Mouse (Mus musculus): Measurements from ENCODE around the gene Mr1. TPM values are rescaled to one million over a fixed set of nuclear protein-coding genes. Genes with fewer than 3 reads are reported as not detected.

The Mr1 gene
- total RNA-seq, 2 experiments from 2014 or later, result 0.34 to 1.3 TPM

DNA sequence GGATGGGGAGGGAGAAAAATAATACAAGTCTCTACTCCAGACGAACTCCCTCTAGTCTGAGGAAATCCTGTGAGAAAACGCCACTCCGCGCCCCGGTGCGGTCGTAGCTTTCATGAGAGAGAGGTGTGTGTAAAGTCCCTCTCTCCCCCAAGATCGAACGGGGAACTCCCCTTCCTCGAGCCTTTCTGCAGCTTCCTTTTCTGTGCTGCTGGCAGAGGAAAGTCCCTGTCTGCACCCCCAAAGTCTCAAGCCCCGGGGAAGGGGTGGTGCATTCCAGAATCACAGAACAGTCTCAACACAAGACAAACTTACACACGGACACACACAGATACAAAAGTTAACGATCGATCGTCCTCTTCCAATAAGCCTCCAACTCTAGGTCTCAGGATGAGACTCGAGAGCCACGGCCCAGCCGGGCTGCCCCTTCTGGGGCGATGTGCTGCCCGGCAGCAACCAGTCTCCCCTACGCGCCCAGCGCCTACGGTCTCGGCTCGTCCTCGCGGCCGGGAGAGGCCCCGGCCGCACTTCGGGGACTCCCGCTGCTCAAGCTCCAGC lies 48.6 kb downstream of the Mr1 start:
- ATAC-seq (replicated peaks; ENCODE audit: low FRiP score, poor library complexity, severe bottlenecking), result peak; percentile 30

- ATAC-seq (replicated peaks; ENCODE audit: low FRiP score, poor library complexity, severe bottlenecking), result peak; percentile 68
Observed at GRCm38 (mm10) chr1:155097354-155097753, 49.3 kb downstream of the Mr1 start.

- ATAC-seq (replicated peaks; ENCODE audit: low FRiP score, poor library complexity, severe bottlenecking), result no peak
Observed at GRCm38 (mm10) chr1:155096620-155097261, 49.9 kb downstream of the Mr1 start.

DNA sequence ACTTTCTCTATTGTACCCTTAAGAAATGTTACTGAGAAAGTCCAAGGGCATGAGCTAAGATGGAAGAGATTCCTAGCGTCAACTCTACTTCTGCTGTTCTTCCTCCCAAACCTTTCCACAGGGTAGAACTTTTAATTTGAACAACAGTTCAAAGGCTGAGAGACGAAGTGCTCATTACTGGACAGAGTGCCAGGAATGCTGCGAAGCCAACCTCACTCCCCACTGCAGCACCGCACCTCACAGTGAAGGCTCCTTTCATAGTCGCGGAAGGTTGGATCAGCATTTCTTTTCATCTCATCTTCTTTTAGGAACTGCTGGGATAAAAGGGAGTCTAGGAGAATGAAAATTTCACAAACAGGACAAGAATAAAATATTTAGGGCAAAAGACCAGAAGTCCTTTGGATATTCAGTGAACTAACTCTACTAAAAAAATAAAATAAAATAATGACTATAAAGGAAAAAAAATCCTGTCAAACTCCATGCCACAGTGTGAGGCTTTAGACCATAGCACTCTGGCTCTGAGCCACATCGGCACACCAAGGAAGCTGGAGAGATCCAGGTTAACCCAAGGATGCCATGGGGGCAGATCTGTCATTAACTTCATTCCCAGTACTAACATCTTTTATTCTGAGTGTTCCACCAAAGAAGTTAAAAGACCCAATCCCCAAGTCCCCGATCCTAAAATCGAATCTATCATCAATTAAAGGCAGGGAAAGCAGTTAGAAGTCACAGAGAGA lies 52.5 kb downstream of the Mr1 start:
- no peak for ATAC-seq (replicated peaks; ENCODE audit: low FRiP score, poor library complexity, severe bottlenecking)

GRCm38 (mm10) chr1:155093145-155093791 lies 53.3 kb downstream of the Mr1 start:
- no peak for ATAC-seq (replicated peaks; ENCODE audit: low FRiP score, poor library complexity, severe bottlenecking)

GRCm38 (mm10) chr1:155091842-155092800 lies 54.5 kb downstream of the Mr1 start:
- no peak for ATAC-seq (replicated peaks; ENCODE audit: low FRiP score, poor library complexity, severe bottlenecking)

GRCm38 (mm10) chr1:155091374-155091841 lies 55.2 kb downstream of the Mr1 start:
- ATAC-seq (replicated peaks; ENCODE audit: low FRiP score, poor library complexity, severe bottlenecking), result no peak

DNA sequence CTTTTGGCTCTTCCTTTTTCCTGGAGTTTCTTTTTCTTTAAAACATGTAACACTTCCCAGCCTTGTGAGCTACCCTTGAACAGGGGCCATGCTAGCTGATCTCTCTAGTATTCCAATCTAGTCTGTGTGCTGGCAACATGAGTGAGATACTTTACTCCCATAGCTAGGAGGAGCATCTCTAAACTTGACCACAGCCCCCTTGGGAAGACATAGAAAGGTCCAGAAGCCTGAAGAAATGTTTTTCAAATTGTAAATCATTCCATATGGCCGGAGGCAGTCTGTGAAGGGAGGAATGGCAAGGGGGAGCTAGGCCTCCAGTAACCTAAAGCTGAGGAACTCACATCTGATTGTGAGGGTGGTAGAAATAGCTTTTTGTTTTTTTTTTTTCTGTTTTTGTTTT lies 55.9 kb downstream of the Mr1 start:
- no peak for ATAC-seq (replicated peaks; ENCODE audit: low FRiP score, poor library complexity, severe bottlenecking)

- no peak for ATAC-seq (replicated peaks; ENCODE audit: low FRiP score, poor library complexity, severe bottlenecking)
Observed at GRCm38 (mm10) chr1:155090327-155090726, 56.3 kb downstream of the Mr1 start.

DNA sequence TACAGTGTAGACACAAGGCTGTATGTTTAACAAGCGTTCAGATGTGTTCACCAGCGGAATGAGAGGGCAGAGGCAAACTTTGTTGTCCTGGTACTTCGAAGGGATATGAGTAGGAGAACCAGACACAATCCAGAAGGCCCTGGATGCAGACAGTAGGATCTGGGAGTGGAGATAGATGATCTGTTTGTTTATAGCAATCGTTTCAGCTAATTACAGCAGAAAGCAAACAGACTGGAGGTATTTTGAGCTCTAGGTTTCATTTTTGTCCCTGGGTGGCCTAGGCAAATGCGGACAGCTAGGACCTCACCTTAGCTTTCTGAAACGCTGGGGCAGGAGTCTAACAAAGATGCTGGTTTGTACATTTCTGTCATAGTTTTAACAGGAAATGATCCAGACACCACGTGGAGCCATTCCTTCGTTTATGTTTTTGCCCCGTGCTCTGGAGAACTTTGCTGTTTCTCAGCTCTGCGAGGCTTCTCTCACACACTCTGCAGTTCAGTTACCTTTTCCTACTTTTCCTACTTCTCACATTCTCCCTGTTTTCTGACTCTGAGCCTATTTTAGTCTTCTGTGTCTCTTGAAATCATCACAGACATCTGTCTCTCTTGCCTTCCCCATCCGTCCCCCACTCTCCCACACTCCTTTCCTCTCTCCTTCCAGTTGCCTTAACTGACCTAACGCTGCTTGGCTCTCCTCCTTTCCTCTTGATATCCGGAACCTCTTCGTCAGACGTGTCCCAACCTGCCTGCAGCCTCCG lies 57.6 kb downstream of the Mr1 start:
- ATAC-seq (replicated peaks; ENCODE audit: low FRiP score, poor library complexity, severe bottlenecking), result no peak

DNA sequence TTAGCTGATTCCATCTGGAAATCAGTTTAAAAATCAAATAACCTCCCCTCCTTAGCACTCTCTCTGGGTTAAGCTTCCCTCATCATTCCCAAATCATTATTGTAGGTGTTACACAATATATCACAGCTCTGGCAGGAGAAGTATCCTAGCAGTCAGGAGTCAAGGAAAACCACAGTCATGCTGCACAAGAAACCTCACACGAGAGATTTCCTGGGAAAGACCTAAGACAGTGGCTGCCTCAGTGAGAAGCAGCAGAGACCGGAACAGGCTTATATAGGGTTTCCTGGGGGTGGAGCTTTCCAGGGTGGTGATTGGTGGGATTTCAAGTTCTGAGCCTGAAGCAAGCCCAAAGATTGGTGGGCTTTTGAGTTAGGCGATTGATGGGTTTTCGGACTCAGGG lies 58.6 kb downstream of the Mr1 start:
- ATAC-seq (replicated peaks; ENCODE audit: low FRiP score, poor library complexity, severe bottlenecking), result no peak

GRCm38 (mm10) chr1:155086893-155087292 lies 59.7 kb downstream of the Mr1 start:
- ATAC-seq (replicated peaks; ENCODE audit: low FRiP score, poor library complexity, severe bottlenecking), result no peak

DNA sequence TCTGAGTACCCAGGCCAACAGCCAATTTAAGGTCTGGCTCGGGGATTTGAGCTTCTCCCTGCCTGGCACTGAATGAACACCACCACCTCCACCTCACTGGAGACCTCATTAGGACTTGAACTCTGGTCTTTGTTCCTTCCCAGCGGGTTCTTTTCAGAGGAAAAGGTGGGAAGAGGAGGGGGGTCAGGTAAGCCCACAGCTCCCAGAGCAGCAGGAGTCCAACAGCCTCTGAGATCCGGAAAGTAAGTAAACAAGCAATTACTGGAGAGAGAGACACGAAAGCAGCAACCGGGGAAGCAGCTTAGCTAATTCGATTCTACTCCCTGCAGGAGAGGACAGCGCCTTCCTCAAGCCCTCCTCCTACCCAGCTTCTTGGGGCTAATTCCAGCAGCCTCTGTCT lies 60.2 kb downstream of the Mr1 start:
- ATAC-seq (replicated peaks; ENCODE audit: low FRiP score, poor library complexity, severe bottlenecking), result no peak

- no peak for ATAC-seq (replicated peaks; ENCODE audit: low FRiP score, poor library complexity, severe bottlenecking)
Observed at GRCm38 (mm10) chr1:155084839-155085238, 61.8 kb downstream of the Mr1 start.

DNA sequence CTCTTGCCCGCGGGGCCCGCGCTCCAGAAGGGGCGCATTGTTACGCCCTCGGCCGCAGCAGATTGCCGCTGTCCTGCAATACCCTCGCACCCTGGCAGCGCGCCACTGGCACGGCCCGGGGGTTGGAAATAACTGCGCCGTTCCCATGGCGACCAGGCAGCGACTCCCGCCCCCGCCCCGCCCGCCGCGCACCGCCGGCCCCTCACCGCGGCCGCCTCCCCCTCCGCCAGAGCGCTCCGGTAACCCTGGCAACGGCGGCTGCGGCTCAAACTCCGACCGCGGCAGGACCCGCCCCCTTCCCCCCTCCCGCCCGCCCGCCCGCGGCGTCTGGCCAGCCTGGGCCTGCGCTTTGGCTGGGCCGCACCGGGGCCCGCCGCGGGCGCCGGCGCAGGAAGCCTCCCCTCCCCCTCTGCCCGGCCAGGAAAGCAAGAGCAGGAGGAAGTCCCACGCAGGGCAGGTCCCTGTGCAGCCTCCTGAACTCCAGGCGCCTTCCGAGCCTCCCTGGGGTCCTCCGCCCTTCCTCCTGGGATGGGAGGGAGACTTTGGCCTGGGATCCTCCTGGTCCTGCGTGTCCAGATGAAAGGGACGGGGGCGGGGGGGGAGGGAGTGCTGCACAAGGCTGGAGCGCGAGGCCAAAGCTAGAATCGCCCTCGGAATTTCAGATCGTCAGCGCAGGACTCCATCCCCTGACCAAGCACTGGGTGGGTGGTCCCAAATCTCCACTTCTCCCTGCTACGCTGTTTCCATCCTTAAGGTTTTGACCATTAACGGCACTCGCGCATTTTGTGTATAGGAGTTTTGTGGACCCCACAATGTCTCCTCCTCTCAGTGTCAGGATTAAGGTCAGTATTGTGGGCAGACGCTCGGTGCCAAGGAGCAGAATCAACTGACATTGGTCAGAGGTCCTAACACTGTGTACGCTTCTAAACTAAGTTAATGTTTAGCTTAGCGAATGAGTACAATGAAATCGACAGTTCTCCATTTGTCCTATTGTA lies 63.0 kb downstream of the Mr1 start:
- ATAC-seq (replicated peaks; ENCODE audit: low FRiP score, poor library complexity, severe bottlenecking), result no peak

DNA sequence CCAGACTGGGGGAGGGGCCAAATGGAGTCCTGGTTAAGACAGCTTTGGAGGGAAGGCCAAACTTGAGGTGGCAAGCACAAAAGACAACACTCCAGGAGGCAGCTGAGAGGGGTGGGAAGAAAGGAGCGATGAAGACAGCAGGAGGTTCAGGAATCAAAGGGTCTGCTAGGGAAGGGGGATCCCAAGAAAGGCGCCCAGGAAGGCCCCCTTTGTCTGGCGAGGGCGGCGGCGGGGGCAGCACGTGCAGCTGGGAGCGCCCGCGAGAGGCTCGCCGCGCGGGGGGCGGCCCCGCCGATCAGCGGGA lies 63.7 kb downstream of the Mr1 start:
- ATAC-seq (replicated peaks; ENCODE audit: low FRiP score, poor library complexity, severe bottlenecking), result no peak

- ATAC-seq (replicated peaks; ENCODE audit: low FRiP score, poor library complexity, severe bottlenecking), result no peak
Observed at GRCm38 (mm10) chr1:155082158-155082964, 64.3 kb downstream of the Mr1 start.

All from erythroblast, adult 5-6 weeks (primary cell).